Mouse (Mus musculus) retina, postnatal 1 day (tissue): ENCODE measurements at regions not wholly inside any gene's neighbourhood (a gene's known extent, or its start where the extent isn't known, plus 50 kb on each side); places are given as distances from the start of the nearest gene placed in this dataset.
A peak's percentile ranks its signal among the peaks of the same experiment; 100 is the strongest.

ENCODE experiments used
- DNase-seq: peaks from one replicate; pipeline ENCODE4 v3.0.0-alpha.2; 2012

DNA sequence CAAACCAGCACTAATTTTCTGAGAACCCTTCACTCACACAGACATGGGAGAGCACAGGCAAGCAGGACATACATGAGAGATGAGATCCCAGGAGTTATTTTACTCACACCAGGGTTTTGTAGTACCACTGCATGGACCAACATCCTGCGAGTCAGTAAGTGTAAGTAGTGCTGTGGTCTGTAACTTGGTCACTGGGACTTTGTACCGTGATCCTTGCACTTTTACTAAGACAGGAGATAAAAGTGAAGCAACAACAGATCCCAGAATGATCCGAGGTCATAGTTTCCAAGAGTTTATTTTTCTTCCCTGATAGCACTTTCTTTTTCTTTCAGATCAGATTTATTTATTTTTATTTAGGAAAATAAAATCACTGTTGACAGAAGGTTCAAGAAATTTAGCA is 54.1 kb upstream of the Mtap start:
- no peak for DNase-seq

DNA sequence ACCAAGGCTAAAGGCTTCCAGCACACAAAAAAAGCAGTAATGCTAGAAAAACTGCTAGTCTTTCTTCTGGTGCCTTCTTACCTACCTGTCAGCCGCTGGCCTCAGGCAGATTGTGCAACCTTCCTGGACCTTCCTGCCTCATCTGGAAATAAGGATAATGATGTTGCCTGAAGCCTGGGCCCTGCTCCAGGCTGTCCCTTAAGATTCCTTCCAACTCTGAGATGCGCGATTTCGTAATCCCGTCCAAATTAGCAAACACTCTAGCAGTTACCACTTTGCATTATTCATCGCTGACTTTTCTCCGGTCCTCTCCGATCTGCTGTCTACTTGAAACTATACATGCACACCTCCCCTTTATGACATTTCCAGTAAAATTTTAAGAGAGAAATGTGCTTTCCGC is 58.4 kb upstream of the Mtap start:
- no peak for DNase-seq

DNA sequence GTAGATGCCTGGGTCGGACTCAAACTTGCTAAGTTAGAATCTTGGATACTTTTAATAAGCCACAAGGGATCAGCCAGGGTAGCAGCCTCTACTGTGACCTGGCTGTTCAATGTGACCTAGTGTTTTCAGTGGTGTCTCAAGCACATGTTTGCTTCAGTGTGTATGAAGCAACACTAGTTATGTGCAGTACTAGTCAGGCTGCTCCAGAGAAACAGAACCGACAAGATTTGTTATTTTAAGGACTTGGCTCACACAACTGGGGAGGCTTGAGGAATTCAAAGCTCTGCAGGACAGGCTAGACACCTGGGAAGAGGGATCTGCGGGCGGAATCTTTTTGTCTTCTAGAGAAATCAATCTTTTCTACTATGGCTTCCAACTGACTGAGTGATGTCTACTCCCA is 62.2 kb upstream of the Mtap start:
- no peak for DNase-seq

DNA sequence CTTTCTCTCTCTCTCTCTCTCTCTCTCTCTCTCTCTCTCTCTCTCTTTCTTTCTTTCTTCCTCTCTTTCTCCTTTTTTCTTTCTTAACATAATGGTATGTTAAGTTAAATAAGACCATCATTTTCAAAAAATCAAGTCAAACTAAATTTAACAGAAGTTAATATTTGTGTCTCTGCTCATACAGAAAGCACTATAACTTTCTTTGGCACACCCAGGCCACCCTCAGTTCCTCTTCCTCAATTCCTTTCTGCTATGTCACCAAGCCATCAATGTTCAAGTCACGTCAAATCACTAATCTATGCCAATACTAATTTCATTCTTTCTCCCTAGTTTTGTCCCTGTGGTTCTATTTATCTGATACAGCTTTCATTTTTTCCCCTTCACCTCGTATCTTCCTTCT is 66.5 kb upstream of the Mtap start:
- DNase-seq: no peak

DNA sequence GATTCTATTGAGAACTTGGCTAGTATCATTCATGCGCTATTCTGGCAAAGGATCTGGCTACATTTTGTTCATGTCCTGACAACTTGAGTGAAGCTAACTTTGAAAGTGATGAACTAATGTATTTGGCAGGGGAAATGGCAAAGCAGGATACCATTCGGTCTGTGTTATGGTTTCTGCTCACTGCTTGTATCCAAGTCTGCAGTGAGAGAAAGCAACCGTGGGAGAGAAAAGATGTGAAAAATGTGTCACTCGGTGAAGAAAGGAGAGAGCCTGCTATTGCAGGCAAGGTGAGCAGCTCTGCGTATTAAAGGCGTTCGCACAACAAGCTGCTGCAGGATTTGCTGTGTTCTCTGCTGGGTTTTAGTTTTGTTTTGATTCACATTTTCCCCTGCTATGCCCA is 72.5 kb upstream of the Mtap start:
- DNase-seq: no peak

DNA sequence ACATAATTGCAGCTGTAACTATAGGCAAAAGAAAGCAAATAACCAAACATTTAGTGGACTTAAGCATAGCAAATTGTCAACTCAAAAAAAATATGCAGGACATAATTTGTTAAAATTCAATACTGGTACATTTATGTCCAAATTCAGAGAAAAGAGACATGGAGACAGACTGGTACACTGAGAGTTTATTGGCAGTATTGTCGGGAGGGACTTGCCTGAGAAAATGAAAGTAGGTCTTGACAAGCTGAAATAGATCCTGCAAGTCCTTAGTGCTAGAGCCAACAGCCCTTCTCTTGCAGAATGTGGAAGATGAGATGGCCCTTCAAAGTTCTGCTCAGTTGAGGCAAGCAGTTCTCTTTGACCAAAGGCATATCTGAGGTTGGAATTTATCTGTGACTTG is 74.5 kb upstream of the Mtap start:
- DNase-seq: no peak

DNA sequence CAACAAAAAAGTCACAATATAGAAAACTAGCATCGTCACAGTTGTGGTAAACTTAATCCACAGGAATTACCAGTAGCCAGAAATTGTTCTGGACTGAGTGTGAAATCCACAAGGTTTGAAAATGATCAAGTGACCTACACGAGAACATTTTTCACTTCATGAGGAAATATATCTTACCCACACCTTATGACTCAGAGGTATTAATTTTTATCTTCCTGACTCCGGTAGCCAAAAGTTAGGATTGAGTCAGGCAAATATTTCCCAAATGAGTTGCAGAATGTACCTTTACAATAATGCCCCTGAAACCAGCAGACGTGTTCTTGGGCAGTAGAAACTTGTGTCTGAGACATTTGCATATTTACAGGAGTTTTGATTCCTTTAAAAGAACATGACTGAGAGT is 75.3 kb upstream of the Mtap start:
- no peak for DNase-seq

DNA sequence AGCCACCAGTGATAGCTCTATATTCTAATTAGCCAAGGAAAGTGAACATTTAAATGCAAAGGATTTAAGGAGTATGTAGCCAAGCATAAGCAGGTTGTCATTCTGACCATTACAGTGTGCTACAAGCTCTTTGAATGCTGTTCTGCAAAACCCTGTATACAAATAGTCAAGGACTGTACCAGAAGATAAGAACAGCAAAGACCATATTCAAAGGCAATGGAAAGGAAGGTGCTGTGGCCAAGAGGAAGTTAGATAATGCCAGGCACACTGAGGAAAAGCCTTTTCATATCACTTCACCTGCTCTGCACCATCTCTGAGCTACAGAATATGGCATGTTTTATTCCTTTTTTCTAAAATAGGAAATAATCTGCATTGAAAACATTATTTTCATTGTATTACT is 79.3 kb upstream of the Mtap start:
- DNase-seq: no peak

DNA sequence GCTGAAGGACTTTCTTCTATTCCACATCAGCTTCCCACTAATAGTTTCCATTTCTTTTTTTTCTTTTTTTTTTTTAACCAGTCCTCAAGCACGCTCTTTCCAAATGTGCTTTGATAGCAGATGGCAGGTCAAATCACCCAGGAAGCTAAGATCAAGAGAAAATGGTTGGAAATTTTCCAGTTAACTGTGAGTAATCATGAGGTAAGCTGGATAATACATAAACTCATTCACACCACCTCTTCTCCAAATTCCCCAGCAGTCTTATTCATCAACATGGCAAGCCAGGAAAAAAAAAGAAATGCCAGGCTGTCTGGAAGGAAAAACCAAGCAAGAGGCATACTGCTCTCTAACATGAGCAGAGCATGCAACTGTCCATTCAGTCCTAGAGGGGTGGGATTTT is 79.8 kb upstream of the Mtap start:
- no peak for DNase-seq

DNA sequence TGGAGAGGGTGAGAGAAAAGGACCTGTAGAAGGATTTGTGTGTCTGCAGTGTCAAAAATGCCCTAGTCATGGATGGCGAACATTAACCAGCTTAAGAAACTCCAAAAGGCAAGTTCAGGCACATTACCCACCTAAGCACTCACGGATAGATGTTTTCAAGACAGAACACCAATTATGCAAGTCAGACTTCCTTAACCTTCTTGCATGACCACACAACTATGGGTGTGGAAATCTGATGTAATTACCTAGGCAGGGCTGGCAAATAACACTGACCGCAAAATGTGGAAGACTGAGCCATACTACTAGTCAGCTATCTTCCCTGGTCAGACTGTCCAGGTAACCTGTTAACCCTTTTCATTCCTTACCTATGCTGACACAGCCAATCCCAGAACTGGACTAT is 81.0 kb upstream of the Mtap start:
- no peak for DNase-seq

DNA sequence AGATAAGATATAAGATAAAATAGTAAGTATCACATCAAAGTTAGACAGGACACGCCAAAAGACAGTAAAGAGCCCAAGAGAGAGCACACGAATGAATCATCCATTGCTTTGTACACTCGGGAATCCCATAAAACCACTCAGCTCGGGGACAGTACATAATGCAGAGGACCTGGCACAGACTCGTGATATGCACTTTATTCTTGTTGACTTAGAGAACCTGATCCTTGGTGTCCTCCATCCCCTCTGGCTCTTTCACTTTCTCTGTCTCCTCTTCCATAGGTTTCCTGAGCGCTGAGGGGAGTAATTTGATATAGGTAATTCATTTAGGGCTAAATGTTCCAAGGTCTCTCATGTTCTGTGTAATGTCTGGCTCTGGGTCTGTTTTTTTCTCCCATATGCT is 83.3 kb upstream of the Mtap start:
- no peak for DNase-seq

DNA sequence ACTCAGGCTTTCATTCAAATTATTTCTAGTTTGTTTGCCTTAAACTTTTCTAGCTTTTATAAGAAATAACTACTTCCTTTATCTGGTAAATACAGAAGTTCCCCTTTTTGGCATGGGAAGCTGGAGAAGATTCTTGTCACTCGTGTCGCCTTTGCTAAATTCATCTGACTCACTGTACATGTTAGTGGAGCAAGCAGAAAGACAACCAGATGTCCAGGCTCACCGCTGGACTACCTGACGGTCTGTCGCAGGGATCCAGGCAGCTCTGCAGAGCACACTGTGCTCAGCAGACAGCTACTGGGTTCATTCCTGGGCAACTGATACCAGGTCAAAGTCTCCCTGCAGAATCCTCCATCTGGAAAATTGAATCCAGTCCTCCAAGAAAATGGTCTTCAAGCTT is 85.0 kb upstream of the Mtap start:
- no peak for DNase-seq

DNA sequence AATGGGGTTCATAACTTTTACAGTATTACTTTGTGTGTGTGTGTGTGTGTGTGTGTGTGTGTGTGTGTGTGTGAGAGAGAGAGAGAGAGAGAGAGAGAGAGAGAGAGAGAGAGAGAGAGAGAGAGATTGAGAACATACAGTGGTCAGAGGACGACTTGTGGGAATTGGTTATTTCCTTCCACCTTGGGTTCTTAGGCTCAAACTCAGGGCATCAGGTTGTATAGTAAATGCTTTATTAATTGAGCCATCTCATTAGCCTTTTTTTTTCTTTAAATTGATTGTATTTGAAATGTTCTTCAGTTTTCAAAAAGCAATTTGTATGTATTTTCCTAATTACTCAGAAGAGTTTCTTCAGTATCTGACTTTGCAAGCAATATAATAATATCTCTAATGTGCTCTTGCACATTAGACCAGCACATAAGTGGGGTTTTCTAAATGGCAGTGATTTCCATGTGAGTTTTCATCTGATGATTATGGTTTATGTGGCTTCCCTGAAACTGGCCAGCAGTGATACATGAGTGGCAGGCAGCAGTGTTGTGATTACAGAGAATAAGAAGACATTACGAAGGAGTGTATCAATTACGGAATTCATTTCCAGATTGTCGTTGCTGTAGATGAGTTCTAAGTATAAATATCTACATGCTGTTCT is 86.2 kb upstream of the Mtap start:
- no peak for DNase-seq

DNA sequence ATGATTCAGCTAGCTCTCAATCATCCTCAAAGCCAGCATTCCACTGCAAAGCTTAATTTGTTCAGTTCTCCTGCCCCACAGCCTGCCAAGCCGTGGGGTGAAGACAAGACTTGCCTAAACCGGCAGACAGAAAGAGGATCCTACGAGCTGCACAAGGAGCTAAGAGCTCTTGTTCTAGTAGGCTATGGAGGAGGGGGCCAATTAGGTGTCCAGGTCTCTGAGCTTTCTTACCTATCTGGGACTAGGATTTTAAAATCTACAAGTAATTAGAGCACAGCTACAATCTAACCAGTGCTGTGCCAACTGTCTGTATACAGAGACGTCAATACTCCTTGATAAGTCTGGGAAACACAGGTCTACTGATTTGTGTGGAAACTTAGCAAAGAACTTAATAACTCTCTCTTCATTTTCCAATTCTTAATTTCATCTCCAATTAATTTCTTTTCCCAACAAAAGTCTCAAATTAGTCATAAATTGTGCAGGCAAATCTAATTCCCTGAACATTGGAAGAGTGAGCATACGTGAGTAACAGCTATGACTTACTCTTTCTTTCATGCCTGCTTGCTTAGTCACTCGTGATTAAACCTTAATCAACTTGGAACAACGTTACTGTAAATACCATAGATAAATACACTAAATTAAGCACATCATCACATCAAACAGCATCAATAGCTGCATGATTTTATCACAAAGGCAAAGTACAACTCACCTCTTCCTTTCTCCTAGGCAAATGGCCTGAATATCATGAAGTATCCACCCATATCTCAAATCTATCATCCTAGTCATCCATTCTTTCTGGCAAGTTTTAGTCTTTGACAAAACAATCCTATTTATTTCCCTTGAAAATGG is 87.1 kb upstream of the Mtap start:
- no peak for DNase-seq

DNA sequence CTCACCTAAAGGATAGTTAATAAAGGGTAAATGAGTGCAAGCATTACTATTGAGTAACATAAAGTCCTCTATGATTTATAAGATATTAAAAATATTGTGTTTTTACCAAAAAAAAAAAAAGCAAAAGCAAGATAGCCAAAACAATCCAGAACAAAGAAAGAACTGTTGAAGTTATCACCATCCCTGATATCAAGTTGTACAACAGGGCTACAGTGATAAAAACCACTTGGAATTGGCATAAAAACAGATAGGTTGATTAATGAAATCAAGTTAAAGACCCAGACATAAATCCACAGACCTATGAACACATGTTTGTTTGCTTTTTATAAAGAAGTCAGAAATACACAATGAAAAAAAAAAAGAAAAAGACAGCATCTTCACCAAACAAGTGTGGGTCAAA is 92.4 kb upstream of the Mtap start:
- no peak for DNase-seq

DNA sequence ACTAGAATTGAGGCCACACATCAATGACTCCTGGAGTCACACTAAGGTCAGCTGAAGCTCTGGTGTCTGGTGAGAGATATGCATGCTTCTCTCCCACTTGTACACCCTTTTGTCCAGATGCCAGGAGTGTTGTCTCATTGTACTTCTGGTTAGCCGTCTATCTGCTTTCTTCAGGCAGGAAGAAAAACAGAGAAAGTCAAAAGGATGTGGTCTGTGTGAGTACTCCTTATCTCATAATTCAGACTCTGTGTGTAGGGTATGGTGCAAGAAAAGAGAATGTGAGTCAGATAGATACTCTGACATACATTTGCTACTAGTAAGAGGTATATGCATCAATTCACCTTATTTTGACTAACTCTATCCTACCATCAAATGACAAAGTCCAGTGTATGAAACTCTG is 92.9 kb upstream of the Mtap start:
- DNase-seq: no peak

DNA sequence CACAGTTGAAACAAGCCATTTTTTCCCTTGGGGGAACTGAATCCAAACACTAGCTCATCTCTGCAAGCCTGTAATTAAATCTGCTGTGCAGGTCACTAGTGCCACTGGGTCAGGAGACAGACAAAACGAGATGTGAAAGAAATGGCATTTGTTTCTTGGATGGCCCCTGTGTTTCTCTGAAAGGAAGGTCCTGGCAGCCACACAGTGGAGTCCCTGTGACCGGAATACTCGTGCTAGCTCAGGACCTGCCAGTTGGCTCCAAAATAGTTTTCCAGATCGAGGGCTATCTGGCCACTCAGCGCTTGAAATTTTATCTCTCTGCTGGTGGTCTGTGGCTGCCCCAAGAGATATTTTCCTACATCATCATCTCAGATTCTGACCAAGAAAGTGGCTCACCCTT is 96.1 kb upstream of the Mtap start:
- DNase-seq: peak; percentile 18

DNA sequence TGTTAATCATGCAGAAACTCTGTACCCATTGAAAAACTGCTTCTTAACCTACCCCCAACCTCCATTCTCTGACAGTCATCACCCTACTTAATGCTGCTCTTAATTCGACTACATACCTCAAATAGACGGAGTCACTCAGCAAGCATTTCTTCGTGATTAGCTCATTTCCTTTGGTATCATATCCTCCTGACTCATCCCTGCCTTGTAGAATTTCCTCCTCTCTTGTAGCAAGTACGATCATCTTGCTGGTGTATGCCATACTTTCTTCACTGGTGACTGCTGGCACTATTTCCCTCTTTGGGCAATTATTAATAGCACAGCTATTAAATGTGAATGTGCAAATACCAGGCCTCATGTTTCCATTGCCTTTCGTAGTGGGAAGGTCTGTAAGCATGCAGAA is 98.0 kb upstream of the Mtap start:
- peak; percentile 10 for DNase-seq

DNA sequence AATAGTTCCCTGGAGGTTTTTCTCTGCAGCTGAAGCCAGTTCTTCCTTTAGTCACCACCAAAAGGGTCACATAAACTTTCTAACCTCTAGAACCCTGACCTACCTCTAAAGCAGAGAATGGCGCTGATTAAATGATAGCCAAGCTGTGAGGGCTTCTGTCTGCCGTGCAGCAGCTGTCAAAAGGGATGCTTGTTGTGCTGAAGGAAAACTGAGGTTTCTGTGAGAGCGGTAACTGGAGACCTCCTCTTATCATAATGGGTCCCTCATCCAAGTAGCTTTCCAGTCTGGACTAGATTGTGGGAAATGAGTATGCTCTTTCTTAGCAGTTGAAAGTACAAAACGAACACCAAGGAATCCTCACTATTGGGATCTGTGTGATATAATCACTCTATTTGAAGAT is 98.8 kb upstream of the Mtap start:
- peak; percentile 3 for DNase-seq

DNA sequence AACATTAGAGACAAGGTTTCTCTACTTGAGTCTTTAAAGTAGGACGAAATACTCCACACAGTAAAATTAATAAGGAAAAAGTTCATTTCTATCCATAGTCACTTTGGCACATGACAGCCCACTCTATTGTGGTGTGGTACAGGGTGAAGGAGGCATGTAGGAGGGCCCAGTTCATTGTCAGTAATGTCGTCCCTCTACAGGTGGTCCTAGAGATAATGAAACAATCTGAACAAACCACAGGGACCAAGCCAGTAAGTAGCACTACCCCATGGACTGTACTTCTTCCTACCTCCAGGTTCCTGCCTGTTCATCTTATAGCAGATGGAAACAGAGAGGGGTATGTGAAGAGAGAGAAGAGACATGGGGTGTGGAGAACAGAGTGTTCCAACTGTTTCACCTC is 102.1 kb upstream of the Mtap start:
- DNase-seq: no peak

DNA sequence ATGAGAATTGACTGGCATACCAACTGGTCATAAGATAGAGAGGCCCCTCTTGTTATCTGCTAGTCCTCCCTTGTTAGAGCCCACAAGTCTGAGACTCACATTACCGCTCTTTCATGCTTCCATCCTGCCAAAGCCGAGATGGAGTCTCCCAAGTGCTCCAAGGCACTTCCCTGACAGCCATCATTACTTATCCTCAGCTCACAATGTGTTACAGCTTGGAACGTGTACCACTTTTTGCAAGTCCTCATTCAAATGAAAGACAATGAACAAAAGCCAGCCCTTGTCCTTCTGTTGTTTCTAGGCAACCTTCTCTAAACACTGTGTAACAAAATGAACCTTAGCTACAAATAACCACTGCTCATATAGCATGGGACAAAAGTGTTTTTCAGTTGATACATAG is 102.6 kb upstream of the Mtap start:
- DNase-seq: peak; percentile 54

DNA sequence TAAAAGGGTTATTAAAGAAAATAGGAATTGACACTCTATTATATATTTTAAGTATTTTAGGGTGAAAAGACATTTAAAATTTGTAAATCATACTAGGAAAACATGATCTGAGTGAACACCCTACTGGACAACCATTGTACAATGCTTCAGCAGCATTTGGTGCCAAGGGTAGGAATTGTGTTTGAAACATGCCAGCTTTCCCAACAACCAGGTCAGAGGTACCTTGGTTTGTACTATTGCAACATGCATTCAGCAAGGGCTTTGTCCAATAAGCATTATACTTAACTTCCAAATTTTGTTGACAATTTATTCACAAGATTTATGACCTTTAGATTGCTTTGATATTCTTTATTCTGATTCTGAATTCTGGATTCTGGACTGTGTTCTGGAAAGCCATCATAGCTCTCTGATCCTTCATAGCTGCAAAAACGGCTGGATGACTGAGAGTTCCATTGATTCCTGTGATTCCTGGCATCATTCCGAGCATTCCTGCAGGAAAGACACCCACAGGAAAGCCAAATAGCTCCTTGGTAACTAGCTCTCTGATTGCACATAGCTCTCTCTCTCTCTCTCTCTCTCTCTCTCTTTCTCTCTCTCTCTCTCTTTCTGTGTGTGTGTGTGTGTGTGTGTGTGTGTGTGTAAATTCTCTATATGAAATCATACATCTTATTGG is 124.1 kb upstream of the Mtap start:
- DNase-seq: no peak

DNA sequence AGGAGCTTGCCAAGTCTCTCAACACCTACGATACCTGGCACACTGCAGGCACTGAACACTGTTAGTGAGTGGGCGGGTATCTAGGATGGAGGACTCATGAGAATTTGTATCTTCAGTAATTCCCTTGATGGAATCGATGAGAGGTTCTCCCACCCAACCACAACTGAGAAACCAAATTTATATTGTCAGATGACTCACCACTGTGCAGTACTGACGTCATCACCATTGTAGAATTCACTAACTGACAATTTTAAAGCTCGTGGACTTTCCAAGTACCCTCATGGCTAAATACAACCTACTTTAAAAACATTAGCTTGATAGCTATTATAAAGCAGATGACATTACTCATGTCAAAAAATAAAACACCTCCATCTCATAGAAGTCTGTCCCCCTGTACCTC is 128.4 kb upstream of the Mtap start:
- DNase-seq: no peak

DNA sequence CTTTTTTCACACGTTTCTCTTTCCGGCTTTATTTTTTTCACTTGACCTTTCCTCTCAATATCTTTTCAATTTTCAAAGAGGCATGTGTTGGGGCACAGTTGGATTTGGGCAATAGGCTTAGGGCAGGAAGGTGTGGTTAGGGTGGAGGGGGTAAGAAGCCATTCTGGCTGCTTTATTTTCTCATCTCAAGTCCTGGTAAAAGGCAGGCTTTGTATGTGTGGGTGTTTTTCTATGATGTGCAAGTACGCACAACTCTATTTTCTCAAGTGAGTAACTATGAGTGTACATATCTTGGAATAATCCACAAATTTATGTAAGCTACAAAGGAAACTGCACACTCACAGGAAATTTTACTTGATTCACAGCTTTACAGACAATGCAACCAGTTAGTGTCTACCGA is 121.5 kb upstream of the Ifne start:
- no peak for DNase-seq
